Mouse (Mus musculus) kidney, adult 2 months (tissue): ENCODE measurements at regions not wholly inside any gene's neighbourhood (a gene's known extent, or its start where the extent isn't known, plus 50 kb on each side); places are given as distances from the start of the nearest gene placed in this dataset.

ENCODE experiments used
- CTCF ChIP-seq: fragments of 200-500 bp; conservative IDR thresholded peaks from 2 replicates; pipeline ENCODE4 v1.5.1; 2011; ENCODE audit warnings: low read depth, mild to moderate bottlenecking, control low read depth, low read length, moderate library complexity, mixed read lengths; ENCODE audit not compliant: insufficient read depth, insufficient read length
- POLR2A ChIP-seq: fragments of 200-500 bp; IDR thresholded peaks from one replicate; pipeline ENCODE4 v1.6.1; 2011; ENCODE audit warnings: low read depth, low read length, control low read depth

DNA sequence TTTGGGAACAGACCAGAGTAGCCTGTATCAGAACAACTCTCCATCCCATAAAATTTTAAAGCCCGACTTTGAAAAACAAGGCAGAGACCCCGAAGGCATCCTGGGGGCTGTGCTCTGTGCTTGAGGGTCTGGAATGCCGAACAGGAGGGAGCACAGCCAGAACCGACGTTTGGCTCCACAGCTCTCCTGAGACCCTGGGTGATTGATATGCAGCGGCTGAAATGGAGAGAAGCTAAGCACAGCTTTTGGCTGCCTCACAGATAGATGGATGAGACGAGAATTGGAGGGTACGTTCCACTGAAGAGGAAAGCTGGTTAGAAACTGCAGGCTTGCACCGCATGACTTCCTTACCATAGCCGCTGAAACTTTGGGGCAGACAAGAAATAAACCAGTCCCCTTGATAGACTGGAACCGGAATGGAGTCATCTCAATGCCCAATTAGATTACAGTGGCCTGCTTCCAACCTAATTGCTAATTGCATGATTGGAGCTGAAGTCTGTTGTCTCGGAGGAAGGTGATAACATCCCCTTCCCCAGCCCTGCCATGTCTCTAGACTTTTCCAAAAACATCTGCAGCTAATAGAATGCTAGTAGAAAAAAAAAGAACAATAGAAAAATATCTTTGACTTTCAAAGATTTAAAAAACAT, 130.7 kb upstream of the Man2a1 start:
- TF ChIP-seq POLR2A (no peak), CTCF (no peak)
